Mouse (Mus musculus) 416B (cell line): ENCODE data around the gene Gm3625.
"Not testable (repeated sequence)": the region's sequence is repeated elsewhere in the genome, so short reads cannot be mapped to it uniquely, and the experiment has no call there.

Source experiments
- DNase-seq: peaks from one replicate; pipeline ENCODE4 v3.0.0; 2011; ENCODE audit warnings: low read depth

Gm3625 gene

DNA sequence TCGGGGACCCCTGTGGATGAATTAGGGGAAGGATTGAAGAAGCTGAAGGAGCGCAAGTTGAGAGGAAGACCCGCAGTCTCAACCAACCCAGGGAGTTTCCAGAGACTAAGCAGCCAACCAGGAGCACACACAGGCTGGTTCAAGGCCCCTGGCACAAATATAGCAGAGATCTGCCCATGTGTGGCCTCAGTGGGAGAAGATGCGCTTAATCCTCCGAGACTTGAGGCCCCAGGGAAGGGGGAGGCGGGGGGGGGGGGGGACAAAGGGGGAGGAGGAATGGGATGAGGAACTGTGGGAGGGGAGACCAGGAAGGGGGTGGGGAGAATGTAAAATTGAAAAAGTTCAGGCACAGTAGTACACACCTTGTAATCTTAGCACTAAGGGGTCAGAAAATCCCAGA, 37.3 kb downstream of the Gm3625 start:
- DNase-seq = no peak

GRCm38 (mm10) chr12:4553704-4554103, 39.0 kb downstream of the Gm3625 start:
- not testable (repeated sequence) for DNase-seq

DNA sequence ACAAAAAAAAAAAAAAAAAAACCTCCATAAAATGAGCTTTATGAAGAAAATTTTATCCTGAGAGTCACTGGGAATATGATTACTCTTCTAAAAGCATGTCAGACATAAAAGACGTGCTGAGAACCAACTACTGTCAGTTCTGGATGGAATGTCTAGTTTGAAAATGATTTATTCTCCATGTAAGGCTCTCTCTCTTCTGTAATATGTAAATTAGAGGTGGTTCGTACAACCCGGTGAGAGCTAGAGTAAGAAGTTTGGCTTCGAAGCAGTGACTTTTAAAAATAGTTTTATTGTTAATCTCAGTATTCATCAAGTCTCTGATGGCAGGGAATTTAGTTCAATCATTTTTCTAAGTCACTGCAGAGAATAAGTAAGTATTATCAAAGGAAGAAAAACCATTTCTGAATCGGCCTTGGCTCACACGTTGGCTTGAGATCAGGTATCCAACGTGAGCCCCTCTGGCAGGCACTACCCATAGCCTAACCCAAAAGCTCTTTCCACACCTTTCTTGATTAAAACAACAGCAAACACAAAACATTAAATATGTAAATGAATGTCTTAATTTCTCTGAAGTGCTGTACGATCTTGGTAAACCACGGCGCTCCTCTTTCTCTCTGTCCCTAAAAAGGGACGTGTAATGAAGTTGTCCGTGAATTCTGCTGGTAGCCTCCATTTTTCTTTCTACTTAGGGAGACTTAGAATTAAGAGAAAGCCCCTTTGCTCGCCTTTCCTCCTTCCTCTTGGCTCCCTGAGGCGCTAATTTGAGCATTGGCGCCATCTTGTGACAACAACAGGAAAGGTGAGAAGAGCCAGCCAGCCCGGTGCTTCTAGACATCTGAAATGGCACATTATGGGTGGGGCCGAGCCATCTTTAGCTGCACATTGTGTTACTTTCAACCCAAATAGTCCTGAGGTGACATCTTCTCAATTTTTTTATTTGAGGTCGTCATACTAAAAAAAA, 44.4 kb downstream of the Gm3625 start:
- peak; percentile 92 for DNase-seq

DNA sequence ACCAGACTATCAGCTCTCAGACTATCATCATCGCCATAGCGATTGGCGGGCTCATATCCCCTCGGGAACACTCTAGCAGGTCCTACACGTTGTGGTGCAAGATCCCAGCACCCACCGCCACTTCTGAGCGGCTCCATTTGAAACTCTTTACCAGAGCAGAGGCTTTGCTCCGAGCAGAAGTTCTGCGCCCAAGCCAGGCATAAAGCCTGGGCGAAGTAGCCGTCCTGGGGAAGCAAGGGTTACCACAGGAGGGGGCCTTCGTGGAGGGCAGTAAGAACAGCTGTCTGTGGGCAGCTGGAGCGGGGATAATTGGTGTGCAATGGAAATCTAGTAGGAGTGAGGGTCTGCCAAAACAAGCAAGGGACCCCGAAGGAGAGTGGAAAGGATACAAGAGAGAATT, 45.2 kb downstream of the Gm3625 start:
- DNase-seq = no peak

DNA sequence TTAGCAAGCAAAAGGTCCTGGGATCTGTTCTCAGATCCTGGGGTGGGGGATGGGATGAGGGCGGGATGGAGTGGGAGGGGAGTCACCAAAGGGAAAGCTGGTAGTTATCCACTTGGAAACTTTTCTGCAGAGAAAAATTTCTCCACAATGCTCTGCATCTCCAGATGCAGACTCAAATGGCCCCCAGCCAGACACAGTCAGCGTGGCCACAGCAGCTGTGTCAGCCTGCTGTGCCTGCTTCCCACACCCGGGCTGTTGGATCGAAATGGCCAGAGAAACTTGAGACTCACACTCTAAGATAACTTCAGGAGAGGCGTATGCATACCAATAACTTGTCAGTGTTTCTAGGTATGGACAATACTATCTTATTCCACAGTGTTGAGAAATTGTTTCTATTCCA, 46.2 kb downstream of the Gm3625 start:
- no peak for DNase-seq

DNA sequence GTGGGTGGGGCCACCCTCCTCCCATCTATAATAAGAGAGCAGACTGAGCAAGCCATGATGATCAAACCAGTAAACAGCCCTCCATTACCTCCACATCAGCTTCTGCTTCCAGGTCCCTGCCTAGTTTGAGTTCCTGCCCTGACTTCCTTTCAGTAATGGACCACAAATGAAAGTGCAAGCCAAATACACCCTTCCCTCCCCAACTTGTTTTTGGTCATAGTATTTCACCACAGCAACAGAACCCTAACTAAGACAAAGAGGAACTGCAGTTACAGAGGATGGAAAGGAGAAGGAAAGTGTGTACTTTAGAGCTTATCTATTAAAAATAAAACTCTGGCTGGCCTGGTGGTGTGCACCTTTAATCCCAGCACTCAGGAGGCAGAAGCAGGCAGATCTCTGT, 47.3 kb downstream of the Gm3625 start:
- peak; percentile 82 for DNase-seq

DNA sequence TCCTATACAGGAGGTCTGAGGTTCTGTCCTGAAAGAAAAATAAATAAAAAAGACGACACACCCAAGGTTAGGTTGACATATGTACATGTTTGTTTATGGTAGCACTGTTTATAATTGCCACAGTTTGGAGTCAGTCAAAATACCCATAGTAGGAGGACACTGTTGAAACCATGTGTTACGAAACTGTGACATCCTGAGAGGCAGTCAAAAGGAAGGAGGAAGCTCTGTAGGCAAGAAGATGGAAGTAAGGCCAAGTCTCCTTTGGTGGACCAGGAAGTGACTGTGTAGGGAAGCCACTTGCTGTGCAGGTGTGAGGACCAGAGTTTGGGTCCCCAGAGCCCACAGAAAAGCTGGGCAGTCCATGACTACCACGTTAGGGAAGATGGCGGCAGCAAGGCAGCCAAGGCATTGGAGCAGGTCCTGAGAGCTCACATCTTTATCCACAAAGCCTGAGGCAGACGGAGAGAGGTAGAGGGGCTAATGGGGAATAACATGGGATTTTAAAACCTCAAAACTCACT, 48.3 kb downstream of the Gm3625 start:
- DNase-seq = peak; percentile 58
